Mouse (Mus musculus) bone marrow, adult 2 months (tissue): Measurements from ENCODE around the gene Dhdh.

Source experiments
- CTCF ChIP-seq: fragments of 200-500 bp; IDR thresholded peaks from 2 replicates; pipeline ENCODE4 v1.5.1; 2011; ENCODE audit warnings: low read length, control low read depth; ENCODE audit not compliant: control insufficient read depth, insufficient read depth
- POLR2A ChIP-seq: fragments of 200-500 bp; IDR thresholded peaks from 2 replicates; pipeline ENCODE4 v1.6.1; 2011; ENCODE audit warnings: low read depth, mild to moderate bottlenecking, control low read depth, low read length, borderline replicate concordance; ENCODE audit not compliant: control insufficient read depth

DNA sequence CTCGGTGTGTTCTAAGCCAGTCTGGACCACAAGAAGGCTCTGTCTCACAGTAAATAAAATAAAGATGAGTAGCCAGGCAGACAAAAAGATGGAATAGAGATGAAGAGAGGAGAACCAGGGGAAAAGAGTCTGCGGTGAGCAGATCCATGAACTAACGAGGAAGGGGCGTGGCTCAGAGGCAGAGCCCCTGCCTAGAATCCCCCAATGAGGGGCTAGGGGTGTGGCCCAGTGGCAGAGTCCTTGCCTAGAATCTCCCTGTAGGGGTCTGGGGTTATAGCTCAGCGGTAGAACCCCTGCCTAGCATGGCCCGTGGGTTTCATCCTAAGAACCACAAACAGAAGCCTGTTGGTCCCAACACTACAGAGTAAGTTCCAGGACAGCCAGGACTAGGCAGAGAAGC, 51.6 kb downstream of the Dhdh start:
- no peak for TF ChIP-seq CTCF
- no peak for TF ChIP-seq POLR2A
